Mouse (Mus musculus): ENCODE data around the gene Gh.

DNA sequence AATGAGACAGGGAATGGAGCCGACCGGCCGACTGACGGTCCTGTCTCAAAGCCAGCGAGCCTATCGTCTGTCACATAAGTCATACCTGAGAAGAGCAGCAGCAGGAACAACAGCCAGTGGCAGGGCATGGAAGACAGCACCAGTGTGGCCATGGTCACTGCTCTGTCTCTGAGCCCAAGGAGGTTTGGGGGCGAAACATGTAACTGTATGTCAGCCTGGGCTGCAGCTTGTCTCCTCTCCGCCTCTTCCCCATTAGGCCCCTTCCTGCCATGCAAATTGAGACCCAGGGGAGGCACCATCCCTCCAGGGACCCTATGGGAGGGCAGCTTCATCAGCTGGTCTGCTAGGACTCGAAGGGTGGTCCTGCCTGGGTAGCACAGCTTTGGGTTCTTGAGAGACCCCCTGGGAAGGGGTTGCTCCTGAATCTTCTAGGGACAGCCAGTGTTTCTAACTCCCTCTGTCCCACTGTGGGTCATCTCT lies 12.7 kb upstream of the Gh start, which contains the start of gene Cd79b:
- TF ChIP-seq GATA1 (IDR thresholded peaks at IDR 0.05; ENCODE audit: low read length) (no peak), TAL1 (IDR thresholded peaks at IDR 0.05; ENCODE audit: low read length) (no peak)
